Mouse (Mus musculus): ENCODE data around the gene Btaf1. TPM values are rescaled to one million over a fixed set of nuclear protein-coding genes. Genes with fewer than 3 reads are reported as not detected.

The Btaf1 gene
- polyA plus RNA-seq, 1 experiment from 2014 or later = 6.9 TPM

DNA sequence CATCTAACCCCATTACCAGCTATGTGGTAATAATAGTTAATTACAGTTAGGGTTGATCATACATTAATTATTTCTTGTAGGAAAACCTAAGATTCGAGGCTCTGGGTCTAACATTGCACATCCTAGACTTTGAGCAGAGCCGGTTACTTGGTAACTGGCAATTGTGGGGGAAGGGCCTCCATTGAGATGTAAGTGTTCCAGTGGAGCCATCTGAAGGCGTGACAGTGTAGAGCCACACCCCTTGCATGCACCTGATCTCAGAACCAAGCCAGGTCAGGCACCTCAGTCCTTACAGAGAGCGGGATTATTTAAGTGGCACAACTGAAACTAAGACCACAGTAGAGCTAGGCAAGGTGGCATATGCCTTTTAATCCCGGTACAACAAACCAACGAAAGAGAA is 87.6 kb downstream of the Btaf1 start:
- Histone ChIP-seq H3K9ac (ENCODE audit: low read length) (no peak overlapping the region), H3K4me3 (ENCODE audit: low read length) (no peak overlapping the region), H3K27me3 (ENCODE audit: control insufficient read depth, insufficient read depth, low read length) (no peaks in the 10 kb centered on the region), H3K4me1 (ENCODE audit: control insufficient read depth, insufficient read depth, low read length) (no peaks in the 10 kb centered on the region), H3K27ac (ENCODE audit: low read length) (no peak overlapping the region), H3K36me3 (ENCODE audit: control insufficient read depth, insufficient read depth) (peaks cover 28% of the 10 kb centered on the region), H3K4me2 (ENCODE audit: low read depth, low read length) (no peak overlapping the region), H3K9me3 (replicated peaks; ENCODE audit: control insufficient read depth, low read length) (no peaks in the 10 kb centered on the region)
- ATAC-seq (replicated peaks; ENCODE audit: extremely low read depth, insufficient read depth, low FRiP score) = no peak
- WGBS = 94% methylated on average over 6 of the region's 6 CpGs

DNA sequence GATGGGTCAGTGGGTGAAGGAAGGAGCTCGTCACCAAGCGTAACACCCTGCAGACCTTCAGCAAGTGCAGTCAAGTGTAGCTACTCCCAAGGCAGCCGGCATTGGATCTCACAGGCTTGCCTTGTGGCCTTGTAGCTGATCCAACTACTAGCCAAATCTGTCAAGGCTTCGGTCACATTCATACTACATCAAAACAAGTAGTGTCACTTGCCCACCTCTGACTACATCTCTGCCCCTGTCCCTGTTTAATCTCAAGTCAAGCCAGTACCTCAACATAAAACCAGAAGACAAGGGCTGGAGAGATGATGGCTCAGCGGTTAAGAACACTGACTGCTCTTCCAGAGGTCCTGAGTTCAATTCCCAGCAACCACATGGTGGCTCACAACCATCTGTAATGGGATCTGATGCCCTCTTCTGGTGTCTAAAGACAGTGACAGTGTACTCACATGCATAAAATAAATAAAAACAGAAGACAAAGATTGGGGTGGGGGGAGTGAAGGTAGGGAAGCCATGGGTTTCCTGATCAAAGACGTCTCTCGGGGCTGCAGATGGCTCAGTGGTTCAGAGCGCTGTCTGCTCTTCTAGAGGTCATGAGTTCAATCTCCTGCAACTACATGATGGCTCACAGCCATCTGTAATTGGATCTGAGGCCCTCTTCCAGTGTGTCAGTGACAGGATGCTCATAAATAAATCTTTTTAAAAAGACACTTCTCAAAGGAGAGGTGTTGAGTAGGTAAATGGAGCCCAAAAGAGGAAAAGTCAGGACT is 88.5 kb downstream of the Btaf1 start:
- Histone ChIP-seq H3K27me3 (ENCODE audit: control insufficient read depth, insufficient read depth, low read length) (no peaks in the 10 kb centered on the region), H3K9me3 (replicated peaks; ENCODE audit: control insufficient read depth, low read length) (no peaks in the 10 kb centered on the region), H3K27ac (ENCODE audit: low read length) (no peak overlapping the region), H3K9ac (ENCODE audit: low read length) (no peak overlapping the region), H3K36me3 (ENCODE audit: control insufficient read depth, insufficient read depth) (peaks cover 27% of the 10 kb centered on the region), H3K4me2 (ENCODE audit: low read depth, low read length) (no peak overlapping the region), H3K4me3 (ENCODE audit: low read length) (no peak overlapping the region), H3K4me1 (ENCODE audit: control insufficient read depth, insufficient read depth, low read length) (no peaks in the 10 kb centered on the region)
- WGBS = 86% methylated on average over 8 of the region's 8 CpGs
- ATAC-seq (replicated peaks; ENCODE audit: extremely low read depth, insufficient read depth, low FRiP score) = no peak

DNA sequence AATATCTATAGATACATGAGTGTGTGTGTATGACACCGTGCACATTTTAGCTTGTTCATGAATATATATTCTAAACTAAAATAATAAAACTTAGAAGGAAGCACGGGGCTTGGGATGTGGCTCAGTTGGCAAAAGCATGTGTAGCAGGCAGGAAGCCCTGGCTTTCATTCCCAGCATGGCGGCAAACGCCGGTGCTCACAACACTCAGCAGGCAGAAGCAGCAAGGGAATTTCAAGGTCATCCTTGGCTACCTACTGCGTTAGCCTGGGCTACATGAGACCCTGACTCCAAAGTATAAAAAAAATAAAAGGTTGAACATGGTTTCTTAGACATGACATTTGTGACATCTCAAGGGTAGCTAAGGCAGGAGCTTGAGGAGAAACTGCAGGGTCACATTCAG is 91.0 kb downstream of the Btaf1 start:
- no peak overlapping the region for H3K4me3 ChIP-seq (ENCODE audit: low read length)
- H3K4me1 ChIP-seq (ENCODE audit: control insufficient read depth, insufficient read depth, low read length) = peaks cover 7% of the 10 kb centered on the region; the same call in 1 of the 2 replicates
- H3K27me3 ChIP-seq (ENCODE audit: control insufficient read depth, insufficient read depth, low read length) = no peaks in the 10 kb centered on the region
- no peak overlapping the region for H3K4me2 ChIP-seq (ENCODE audit: low read depth, low read length)
- no peaks in the 10 kb centered on the region for H3K9me3 ChIP-seq (replicated peaks; ENCODE audit: control insufficient read depth, low read length)
- H3K36me3 ChIP-seq (ENCODE audit: control insufficient read depth, insufficient read depth) = peaks cover 11% of the 10 kb centered on the region
- no peak for ATAC-seq (replicated peaks; ENCODE audit: extremely low read depth, insufficient read depth, low FRiP score)
- H3K9ac ChIP-seq (ENCODE audit: low read length) = no peak overlapping the region
- 96% methylated on average over 6 of the region's 6 CpGs for WGBS
- H3K27ac ChIP-seq (ENCODE audit: low read length) = no peak overlapping the region

DNA sequence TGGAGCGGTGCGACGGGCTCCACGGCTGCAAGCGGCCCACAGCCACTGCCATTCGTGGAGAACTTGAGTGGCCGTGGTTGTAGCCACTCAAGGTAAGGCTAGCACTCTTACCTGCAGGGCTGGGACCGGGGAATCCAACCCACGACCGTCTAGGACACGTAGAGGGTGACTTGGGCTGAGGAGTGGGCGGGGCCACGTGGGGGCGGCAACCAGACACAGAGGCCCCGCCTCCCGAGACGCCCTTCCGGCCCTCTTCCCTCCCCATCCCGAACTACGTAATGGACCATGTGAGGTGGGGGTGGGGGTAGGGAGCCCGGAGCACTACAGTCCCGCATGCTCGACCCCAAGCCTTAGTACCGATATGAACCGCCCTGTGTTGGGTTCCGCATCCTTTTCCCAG is 92.5 kb downstream of the Btaf1 start:
- H3K9ac ChIP-seq (ENCODE audit: low read length) = no peak overlapping the region
- peak overlapping the region; percentile 52 for H3K4me2 ChIP-seq (ENCODE audit: low read depth, low read length)
- ATAC-seq (replicated peaks; ENCODE audit: extremely low read depth, insufficient read depth, low FRiP score) = peak; percentile 72
- peaks cover 7% of the 10 kb centered on the region; the same call in 1 of the 2 replicates for H3K4me1 ChIP-seq (ENCODE audit: control insufficient read depth, insufficient read depth, low read length)
- H3K27ac ChIP-seq (ENCODE audit: low read length) = no peak overlapping the region
- no peaks in the 10 kb centered on the region for H3K9me3 ChIP-seq (replicated peaks; ENCODE audit: control insufficient read depth, low read length)
- WGBS = 6% methylated on average over 26 of the region's 26 CpGs
- no peaks in the 10 kb centered on the region for H3K27me3 ChIP-seq (ENCODE audit: control insufficient read depth, insufficient read depth, low read length)
- peaks cover 4% of the 10 kb centered on the region for H3K36me3 ChIP-seq (ENCODE audit: control insufficient read depth, insufficient read depth)
- peak overlapping the region; percentile 41 for H3K4me3 ChIP-seq (ENCODE audit: low read length)

DNA sequence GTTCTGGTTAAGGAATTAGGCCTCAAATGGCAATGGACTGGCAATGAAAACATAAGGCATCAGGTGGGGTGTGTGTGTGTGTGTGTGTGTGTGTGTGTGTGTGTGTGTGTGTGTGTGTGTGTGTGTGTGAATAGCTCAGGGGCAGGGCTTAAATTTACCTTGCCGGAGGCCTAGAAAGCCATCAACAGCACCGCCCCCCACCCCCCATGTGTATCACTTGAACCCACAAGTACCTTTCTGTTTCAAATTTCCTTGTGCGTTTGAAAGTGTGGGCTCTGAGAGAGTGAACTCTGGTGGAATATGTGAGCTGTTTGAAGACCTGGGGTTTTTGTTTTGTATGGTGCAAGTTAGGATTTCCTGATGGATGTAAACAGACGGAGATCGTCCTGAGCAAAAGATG is 93.1 kb downstream of the Btaf1 start:
- no peak for ATAC-seq (replicated peaks; ENCODE audit: extremely low read depth, insufficient read depth, low FRiP score)
- no peak overlapping the region for H3K9ac ChIP-seq (ENCODE audit: low read length)
- WGBS = 60% methylated on average over 5 of the region's 5 CpGs

DNA sequence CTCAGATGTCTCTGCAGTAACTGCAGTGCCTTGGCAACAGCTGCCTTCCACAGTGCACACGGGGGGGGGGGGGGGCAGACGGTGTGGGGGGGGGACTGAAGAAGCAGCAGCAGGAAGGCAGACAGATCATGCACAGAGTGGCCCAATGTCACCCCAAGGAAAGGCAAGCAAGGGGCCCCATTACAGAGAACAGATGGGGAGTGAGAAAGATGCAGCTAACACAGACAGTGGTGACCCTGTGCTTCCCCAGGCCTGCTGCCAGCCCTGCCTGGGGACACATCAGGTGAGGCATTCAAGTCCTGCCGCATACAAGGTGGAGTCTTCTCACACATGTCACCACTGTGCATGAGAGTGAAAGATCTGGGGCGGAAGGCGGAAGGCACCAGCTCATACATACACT is 94.7 kb downstream of the Btaf1 start:
- Histone ChIP-seq H3K27me3 (ENCODE audit: control insufficient read depth, insufficient read depth, low read length) (no peaks in the 10 kb centered on the region), H3K4me3 (ENCODE audit: low read length) (no peak overlapping the region), H3K4me2 (ENCODE audit: low read depth, low read length) (no peak overlapping the region), H3K9me3 (replicated peaks; ENCODE audit: control insufficient read depth, low read length) (no peaks in the 10 kb centered on the region), H3K36me3 (ENCODE audit: control insufficient read depth, insufficient read depth) (no peaks in the 10 kb centered on the region), H3K4me1 (ENCODE audit: control insufficient read depth, insufficient read depth, low read length) (peaks cover 7% of the 10 kb centered on the region; the same call in 1 of the 2 replicates), H3K27ac (ENCODE audit: low read length) (no peak overlapping the region), H3K9ac (ENCODE audit: low read length) (no peak overlapping the region)
- WGBS = 52% methylated on average over 4 of the region's 5 CpGs
- ATAC-seq (replicated peaks; ENCODE audit: extremely low read depth, insufficient read depth, low FRiP score) = no peak; the same call in 1 of the 2 replicates

More for the DNA sequence above, 93.1 kb downstream of the Btaf1 start:
- H3K27ac ChIP-seq (ENCODE audit: low read length) = no peak overlapping the region
- no peaks in the 10 kb centered on the region for H3K27me3 ChIP-seq (ENCODE audit: control insufficient read depth, insufficient read depth, low read length)
- no peaks in the 10 kb centered on the region for H3K9me3 ChIP-seq (replicated peaks; ENCODE audit: control insufficient read depth, low read length)
- peaks cover 7% of the 10 kb centered on the region; the same call in 1 of the 2 replicates for H3K4me1 ChIP-seq (ENCODE audit: control insufficient read depth, insufficient read depth, low read length)
- peaks cover 3% of the 10 kb centered on the region; the same call in 1 of the 2 replicates for H3K36me3 ChIP-seq (ENCODE audit: control insufficient read depth, insufficient read depth)
- H3K4me3 ChIP-seq (ENCODE audit: low read length) = peak overlapping the region; percentile 41
- peak overlapping the region; percentile 52 for H3K4me2 ChIP-seq (ENCODE audit: low read depth, low read length)

DNA sequence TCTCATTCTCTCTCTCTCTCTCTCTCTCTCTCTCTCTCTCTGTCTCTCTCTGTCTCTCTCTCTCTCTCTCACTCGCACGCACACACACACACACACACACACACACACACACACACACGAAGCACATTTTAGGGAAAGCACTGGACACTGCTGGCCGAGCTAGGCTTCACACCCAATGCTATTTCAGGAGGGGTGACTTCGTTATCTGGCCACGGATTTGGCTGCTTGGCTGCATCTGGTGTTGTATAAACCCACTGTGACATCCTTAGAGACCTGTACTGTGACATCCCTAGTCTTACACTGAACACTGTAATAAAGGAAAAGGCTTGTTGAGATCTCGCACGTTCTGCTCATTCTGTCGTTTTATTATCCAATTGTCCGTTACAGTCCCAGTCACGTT is 95.1 kb downstream of the Btaf1 start:
- Histone ChIP-seq H3K4me2 (ENCODE audit: low read depth, low read length) (no peak overlapping the region), H3K9ac (ENCODE audit: low read length) (no peak overlapping the region), H3K4me1 (ENCODE audit: control insufficient read depth, insufficient read depth, low read length) (peaks cover 9% of the 10 kb centered on the region), H3K36me3 (ENCODE audit: control insufficient read depth, insufficient read depth) (no peaks in the 10 kb centered on the region), H3K9me3 (replicated peaks; ENCODE audit: control insufficient read depth, low read length) (no peaks in the 10 kb centered on the region), H3K27ac (ENCODE audit: low read length) (no peak overlapping the region), H3K4me3 (ENCODE audit: low read length) (no peak overlapping the region), H3K27me3 (ENCODE audit: control insufficient read depth, insufficient read depth, low read length) (no peaks in the 10 kb centered on the region)
- 66% methylated on average over 11 of the region's 11 CpGs for WGBS
- ATAC-seq (replicated peaks; ENCODE audit: extremely low read depth, insufficient read depth, low FRiP score) = no peak; the same call in 1 of the 2 replicates

DNA sequence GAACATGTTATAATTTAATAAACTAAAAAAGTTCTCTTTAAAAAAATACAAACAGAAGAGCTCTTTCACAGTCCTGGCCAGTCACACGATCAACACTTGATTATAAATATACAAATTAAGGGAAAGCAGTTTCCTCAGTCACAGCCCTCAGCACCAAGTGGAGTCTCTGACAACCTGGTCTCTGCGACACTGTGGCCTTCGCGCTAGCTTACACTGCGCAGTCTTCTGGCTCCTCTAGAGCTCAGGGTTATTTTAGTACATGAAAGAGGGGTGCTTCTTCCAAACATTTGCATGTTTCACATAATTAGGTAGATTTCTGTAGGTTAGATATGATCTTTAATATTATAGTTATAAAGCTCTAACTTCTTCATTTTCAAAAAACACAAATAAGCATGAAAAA is 96.3 kb downstream of the Btaf1 start:
- H3K9ac ChIP-seq (ENCODE audit: low read length) = no peak overlapping the region
- 90% methylated on average over 5 of the region's 5 CpGs for WGBS
- no peaks in the 10 kb centered on the region for H3K27me3 ChIP-seq (ENCODE audit: control insufficient read depth, insufficient read depth, low read length)
- H3K9me3 ChIP-seq (replicated peaks; ENCODE audit: control insufficient read depth, low read length) = no peaks in the 10 kb centered on the region
- H3K4me2 ChIP-seq (ENCODE audit: low read depth, low read length) = no peak overlapping the region
- no peak overlapping the region for H3K27ac ChIP-seq (ENCODE audit: low read length)
- ATAC-seq (replicated peaks; ENCODE audit: extremely low read depth, insufficient read depth, low FRiP score) = no peak
- H3K4me3 ChIP-seq (ENCODE audit: low read length) = no peak overlapping the region
- H3K4me1 ChIP-seq (ENCODE audit: control insufficient read depth, insufficient read depth, low read length) = peaks cover 20% of the 10 kb centered on the region
- H3K36me3 ChIP-seq (ENCODE audit: control insufficient read depth, insufficient read depth) = no peaks in the 10 kb centered on the region

DNA sequence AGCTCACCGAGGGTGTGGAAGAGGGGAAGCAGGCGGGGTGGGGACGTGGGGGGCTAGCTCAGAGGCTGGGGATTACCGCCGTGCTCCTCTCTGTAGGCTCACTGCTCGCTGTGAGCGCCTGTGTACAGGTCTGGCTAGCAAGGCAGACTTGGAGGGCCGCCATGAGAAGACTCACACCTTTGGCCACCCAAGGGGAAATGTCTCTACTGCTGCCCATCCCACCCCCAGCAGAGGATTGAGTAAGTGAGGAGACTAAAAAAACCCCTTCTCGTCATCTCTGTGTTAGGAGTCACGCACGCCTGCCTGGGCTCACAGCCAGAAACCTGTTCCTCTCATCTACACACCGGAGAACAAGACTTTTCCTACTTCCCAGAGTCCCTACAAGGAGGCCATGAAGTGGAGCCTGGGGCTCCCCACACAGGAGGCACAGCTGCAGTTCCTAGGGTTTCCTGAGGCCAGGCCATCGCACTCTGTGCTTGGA is 100.0 kb downstream of the Btaf1 start:
- Histone ChIP-seq H3K4me3 (ENCODE audit: low read length) (no peak overlapping the region), H3K4me1 (ENCODE audit: control insufficient read depth, insufficient read depth, low read length) (peaks cover 21% of the 10 kb centered on the region), H3K27me3 (ENCODE audit: control insufficient read depth, insufficient read depth, low read length) (no peaks in the 10 kb centered on the region), H3K9ac (ENCODE audit: low read length) (peak overlapping the region; percentile 38; the same call in 1 of the 2 replicates), H3K36me3 (ENCODE audit: control insufficient read depth, insufficient read depth) (no peaks in the 10 kb centered on the region), H3K27ac (ENCODE audit: low read length) (peak overlapping the region; percentile 64), H3K9me3 (replicated peaks; ENCODE audit: control insufficient read depth, low read length) (no peaks in the 10 kb centered on the region; the same call in 1 of the 2 replicates), H3K4me2 (ENCODE audit: low read depth, low read length) (no peak overlapping the region)
- peak; percentile 56 for ATAC-seq (replicated peaks; ENCODE audit: extremely low read depth, insufficient read depth, low FRiP score)
- 56% methylated on average over 13 of the region's 13 CpGs for WGBS

All from heart, embryonic 16.5 days (tissue).